Mouse (Mus musculus): ENCODE measurements around the gene Sec14l3.
"Not testable (repeated sequence)": the region's sequence is repeated elsewhere in the genome, so short reads cannot be mapped to it uniquely, and the experiment has no call there.

Gene Sec14l3

GRCm38 (mm10) chr11:4064627-4065122 lies at the start of gene Sec14l3:
TSS of gene Sec14l3 (plus strand) at chr11:4064841.
- DNase-seq (ENCODE audit: low spot score in 2 of 2): no peak

GRCm38 (mm10) chr11:4015796-4016195 lies 48.8 kb upstream of the Sec14l3 start:
- DNase-seq (ENCODE audit: low spot score in 2 of 2): not testable (repeated sequence)

GRCm38 (mm10) chr11:4022111-4022510 lies 42.5 kb upstream of the Sec14l3 start:
- not testable (repeated sequence) for DNase-seq (ENCODE audit: low spot score in 2 of 2)

- DNase-seq (ENCODE audit: low spot score in 2 of 2): no peak
These were observed 41.3 kb upstream of the Sec14l3 start for GRCm38 (mm10) chr11:4023321-4023720.

- DNase-seq (ENCODE audit: low spot score in 2 of 2): no peak
These were observed 37.6 kb upstream of the Sec14l3 start for GRCm38 (mm10) chr11:4027066-4027465.

GRCm38 (mm10) chr11:4027561-4028334 lies 36.9 kb upstream of the Sec14l3 start:
- no peak for DNase-seq (ENCODE audit: low spot score in 2 of 2)

GRCm38 (mm10) chr11:4029343-4029742 lies 35.3 kb upstream of the Sec14l3 start:
- no peak for DNase-seq (ENCODE audit: low spot score in 2 of 2)

- no peak for DNase-seq (ENCODE audit: low spot score in 2 of 2)
These were observed 33.3 kb upstream of the Sec14l3 start, which contains the start of gene Sec14l4 for GRCm38 (mm10) chr11:4031126-4031941. TSS of gene Sec14l4 (plus strand) at chr11:4031462.

GRCm38 (mm10) chr11:4031961-4032360 lies 32.7 kb upstream of the Sec14l3 start:
- DNase-seq (ENCODE audit: low spot score in 2 of 2): no peak

GRCm38 (mm10) chr11:4033471-4033870 lies 31.2 kb upstream of the Sec14l3 start:
- DNase-seq (ENCODE audit: low spot score in 2 of 2): no peak

GRCm38 (mm10) chr11:4034169-4034568 lies 30.5 kb upstream of the Sec14l3 start:
- no peak for DNase-seq (ENCODE audit: low spot score in 2 of 2)

- peak in 1 of 2 experiments; percentile 5 for DNase-seq (ENCODE audit: low spot score in 2 of 2)
These were observed 29.3 kb upstream of the Sec14l3 start for GRCm38 (mm10) chr11:4035116-4035892.

- DNase-seq (ENCODE audit: low spot score in 2 of 2): no peak
These were observed 28.7 kb upstream of the Sec14l3 start for GRCm38 (mm10) chr11:4035916-4036315.

- DNase-seq (ENCODE audit: low spot score in 2 of 2): no peak
These were observed 28.1 kb upstream of the Sec14l3 start for GRCm38 (mm10) chr11:4036365-4037084.

GRCm38 (mm10) chr11:4039951-4040350 lies 24.7 kb upstream of the Sec14l3 start:
- DNase-seq (ENCODE audit: low spot score in 2 of 2): no peak

- no peak for DNase-seq (ENCODE audit: low spot score in 2 of 2)
These were observed 23.5 kb upstream of the Sec14l3 start for GRCm38 (mm10) chr11:4041123-4041625.

- no peak for DNase-seq (ENCODE audit: low spot score in 2 of 2)
These were observed 21.6 kb upstream of the Sec14l3 start for GRCm38 (mm10) chr11:4043081-4043480.

- no peak for DNase-seq (ENCODE audit: low spot score in 2 of 2)
These were observed 18.1 kb upstream of the Sec14l3 start for GRCm38 (mm10) chr11:4046526-4046925.

- DNase-seq (ENCODE audit: low spot score in 2 of 2): no peak
These were observed 16.9 kb upstream of the Sec14l3 start for GRCm38 (mm10) chr11:4047766-4048165.

- no peak for DNase-seq (ENCODE audit: low spot score in 2 of 2)
These were observed 16.2 kb upstream of the Sec14l3 start for GRCm38 (mm10) chr11:4048438-4048837.

GRCm38 (mm10) chr11:4053586-4053985 lies 11.1 kb upstream of the Sec14l3 start:
- peak; percentile 20 to 22 for DNase-seq (ENCODE audit: low spot score in 2 of 2)

All from urinary bladder, adult 18-20 months (tissue).